Mouse (Mus musculus) liver, postnatal 0 days (tissue): ENCODE data around the gene Gm29797.

Source experiments
- CTCF ChIP-seq: sonication (generic); IDR thresholded peaks from 2 replicates; pipeline ENCODE4 v1.5.1; 2016; ENCODE audit warnings: antibody characterized with exemption, low read depth
- EP300 ChIP-seq: IDR thresholded peaks from 2 replicates; pipeline ENCODE4 v1.6.1; 2016; ENCODE audit warnings: antibody characterized with exemption, low read depth, mild to moderate bottlenecking

DNA sequence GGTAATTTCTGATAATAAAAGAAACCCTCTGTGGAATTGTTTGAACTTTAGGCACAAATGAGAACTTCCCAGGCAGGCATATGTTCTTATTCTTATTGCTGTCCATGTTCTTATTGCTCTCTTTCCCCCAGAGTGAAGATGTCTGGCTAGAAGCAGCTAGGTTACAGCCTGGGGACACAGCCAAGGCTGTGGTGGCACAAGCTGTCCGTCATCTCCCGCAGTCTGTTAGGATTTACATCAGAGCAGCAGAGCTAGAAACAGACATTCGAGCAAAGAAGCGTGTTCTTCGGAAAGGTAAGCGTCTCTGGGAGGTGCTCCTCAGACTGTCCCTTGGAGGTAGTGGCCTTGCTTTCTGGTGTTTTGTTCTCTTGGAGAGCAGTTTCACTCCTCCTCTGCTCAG is 24.2 kb upstream of the Gm29797 start:
- TF ChIP-seq CTCF (no peak), EP300 (no peak)
